Mouse (Mus musculus) forebrain, embryonic 14.5 days (tissue): ENCODE results near the gene Hmgb2. TPM values are rescaled to one million over a fixed set of nuclear protein-coding genes. Genes with fewer than 3 reads are reported as not detected.

ENCODE experiments used
- ATAC-seq: fragments of 200-750 bp; cut with Nextera tagmentation; 2 replicates; pipeline ENCODE4 v1.8.0; 2017; ENCODE audit warnings: mild to moderate bottlenecking, moderate library complexity
- DNase-seq: peaks from one replicate; pipeline ENCODE4 v3.0.0-alpha.2; 2015; ENCODE audit warnings: low spot score
- H3K27ac ChIP-seq: fragments of 300-500 bp; sonication (generic); 2 replicates; pipeline ENCODE4 v1.5.1; 2014; ENCODE audit warnings: low read depth, mild to moderate bottlenecking, control low read depth, low read length, moderate library complexity
- H3K27me3 ChIP-seq: fragments of 300-500 bp; sonication (generic); replicated peaks from 2 replicates; pipeline ENCODE4 v1.6.1; 2014; ENCODE audit warnings: low read length, control low read depth, mixed read lengths; ENCODE audit not compliant: control insufficient read depth, insufficient read depth
- H3K36me3 ChIP-seq: fragments of 300-500 bp; sonication (generic); 2 replicates; pipeline ENCODE4 v1.6.1; 2014; ENCODE audit warnings: low read length, control low read depth; ENCODE audit not compliant: control insufficient read depth, insufficient read depth
- H3K4me1 ChIP-seq: fragments of 300-500 bp; sonication (generic); 2 replicates; pipeline ENCODE4 v1.6.1; 2014; ENCODE audit warnings: antibody characterized with exemption, low read length, control low read depth; ENCODE audit not compliant: control insufficient read depth, insufficient read depth
- H3K4me2 ChIP-seq: fragments of 300-500 bp; sonication (generic); 2 replicates; pipeline ENCODE4 v1.6.1; 2014; ENCODE audit warnings: mild to moderate bottlenecking, control low read depth, low read length
- H3K4me3 ChIP-seq: fragments of 300-500 bp; sonication (generic); 2 replicates; pipeline ENCODE4 v1.5.1; 2014; ENCODE audit warnings: low read depth, low read length, control low read depth
- H3K9ac ChIP-seq: fragments of 300-500 bp; sonication (generic); 2 replicates; pipeline ENCODE4 v1.6.1; 2014; ENCODE audit warnings: mild to moderate bottlenecking, low read length, control low read depth, moderate library complexity
- H3K9me3 ChIP-seq: fragments of 300-500 bp; sonication (generic); replicated peaks from 2 replicates; pipeline ENCODE4 v1.6.1; 2016; ENCODE audit warnings: low read length, control low read depth, mixed read lengths; ENCODE audit not compliant: control insufficient read depth
- WGBS: fragments of 180-500 bp; shearing (Covaris S2); extraction: QIAGEN DNeasy Blood & Tissue Kit; methylation state at CpG from one replicate; pipeline ENCODE4 v1.1.7; 2014; 5-methylcytosine and 5-hydroxymethylcytosine counted together
- polyA plus RNA-seq: library from polyadenylated mRNA; unstranded; fragments of >200 nt; fragmentation: Nextera tagmentation; extraction: Ambion mirVana; gene quantifications from 2 replicates; pipeline ENCODE4 v1.2.1, GENCODE M21; 2014

Hmgb2 gene
- polyA plus RNA-seq, 1 experiment from 2014 or later: 201 TPM

DNA sequence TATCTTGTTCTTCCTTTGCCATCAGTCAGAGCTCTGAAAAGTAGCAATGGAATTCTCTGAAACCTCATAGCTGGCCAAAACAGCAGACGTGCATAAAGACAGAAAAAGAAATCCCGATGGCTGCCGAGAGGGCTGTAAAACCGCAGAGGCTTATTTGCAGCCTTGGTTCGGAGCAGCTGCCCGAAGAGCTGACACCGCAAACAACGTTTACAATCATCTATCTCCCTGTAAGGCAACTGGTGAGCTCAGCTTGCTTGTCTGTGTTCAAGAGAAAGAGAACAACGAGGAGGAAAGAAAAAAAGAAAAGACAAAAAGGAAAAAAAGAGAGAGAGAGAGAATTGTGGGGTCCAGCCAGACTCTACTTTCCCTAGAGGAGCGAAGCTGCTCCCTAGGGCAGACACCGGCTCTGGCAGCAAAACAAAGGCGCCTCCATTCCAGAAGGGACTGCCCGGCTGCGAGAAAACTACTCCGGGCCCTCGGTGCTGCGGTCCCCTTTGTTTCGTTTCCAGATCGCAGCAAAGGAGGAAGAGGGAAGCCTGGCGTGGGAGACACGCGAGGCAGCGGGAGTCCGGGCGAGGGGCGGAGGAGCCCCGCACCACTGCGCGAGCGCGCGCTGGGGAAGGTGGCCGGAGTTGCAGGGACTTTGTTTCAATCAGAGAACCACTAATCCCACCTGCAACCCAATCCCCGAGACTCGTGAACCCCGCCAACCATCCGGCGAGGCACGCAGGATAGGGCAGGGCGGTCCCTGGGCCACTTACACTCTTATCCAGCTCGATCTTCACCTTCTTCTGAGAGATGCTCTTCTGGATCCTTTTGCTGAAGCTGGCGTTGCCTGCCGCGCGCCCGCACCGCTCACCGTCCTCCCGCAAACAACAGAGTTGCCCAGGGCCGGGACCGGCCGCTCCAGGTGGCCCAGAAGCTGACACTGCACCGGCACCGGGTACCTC, 24.9 kb upstream of the Hmgb2 start:
- ATAC-seq (peak; percentile 58), DNase-seq (peak; percentile 73)
- Histone ChIP-seq H3K4me1 (peaks cover 8% of the 10 kb centered on the region), H3K36me3 (peaks cover 14% of the 10 kb centered on the region), H3K27ac (peak overlapping the region; percentile 99), H3K4me2 (peak overlapping the region; percentile 67), H3K9ac (peak overlapping the region; percentile 98), H3K27me3 (no peaks in the 10 kb centered on the region), H3K4me3 (peak overlapping the region; percentile 92), H3K9me3 (no peaks in the 10 kb centered on the region)
- under 1% methylated on average over 54 of the region's 54 CpGs for WGBS

DNA sequence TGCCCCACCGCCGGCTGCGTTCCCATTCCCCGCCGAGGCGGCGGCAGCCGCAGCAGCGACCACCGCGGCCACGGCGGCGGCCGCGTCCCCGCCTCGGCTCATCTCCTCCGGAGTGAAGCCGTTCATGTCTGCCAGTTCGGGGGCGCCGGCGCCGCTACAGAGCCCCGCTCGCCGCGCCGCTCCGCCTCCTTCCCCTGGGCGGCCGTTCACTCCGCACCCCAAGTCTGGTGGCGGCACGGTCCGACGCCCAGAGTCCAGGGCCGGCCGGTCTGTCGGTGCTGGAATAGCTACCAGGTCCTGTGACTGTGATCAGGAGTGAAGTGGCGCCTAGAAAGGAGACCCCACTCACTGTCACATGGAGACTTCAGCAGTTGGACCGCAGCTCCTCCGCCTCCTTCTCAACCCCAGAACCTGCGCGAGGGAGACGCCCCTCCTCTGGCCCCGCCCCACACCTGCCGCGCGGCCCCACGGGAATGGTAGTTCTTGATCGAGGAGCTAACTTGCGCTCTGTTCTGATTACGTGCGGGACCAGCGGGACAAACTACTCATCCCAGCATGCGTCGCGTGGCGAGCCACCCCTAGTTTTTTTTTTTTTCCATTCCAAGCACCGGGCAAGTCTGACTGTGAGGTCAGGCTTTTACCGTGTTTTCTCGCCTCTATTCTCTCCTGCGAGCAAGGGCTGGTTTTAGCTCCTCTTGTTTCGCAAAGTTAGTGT, 24.1 kb upstream of the Hmgb2 start, which contains the start of gene Sap30:
Sap30 (minus strand) TSS at position 420 of the 715 bp plus-strand sequence.
- H3K36me3 ChIP-seq: peaks cover 8% of the 10 kb centered on the region
- peak; percentile 97 for ATAC-seq

DNA sequence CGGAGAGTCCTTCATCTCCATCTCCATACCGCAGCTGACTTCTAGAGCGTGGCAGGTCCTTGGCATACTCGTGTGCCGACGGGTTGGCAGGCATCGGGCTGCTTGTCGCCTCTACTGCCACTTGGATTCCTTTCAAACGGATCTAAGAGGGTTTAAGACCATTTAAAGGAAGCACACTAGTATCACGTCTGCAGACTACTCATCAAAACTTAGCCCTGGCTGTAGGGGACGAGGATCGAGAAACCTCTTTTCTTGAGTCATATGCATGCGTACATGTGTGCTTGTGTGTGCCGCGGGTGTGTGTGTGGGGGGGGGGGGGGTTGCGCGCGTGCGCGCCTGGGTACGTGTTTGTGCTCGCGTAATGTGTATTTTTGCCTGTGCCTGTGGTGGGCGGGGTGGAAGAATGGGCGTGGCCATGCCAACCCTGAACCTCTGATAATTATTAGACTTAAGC, 23.4 kb upstream of the Hmgb2 start:
- Histone ChIP-seq H3K36me3 (peaks cover 4% of the 10 kb centered on the region), H3K9ac (peak overlapping the region; percentile 70), H3K9me3 (no peaks in the 10 kb centered on the region), H3K4me3 (peak overlapping the region; percentile 92), H3K4me2 (peak overlapping the region; percentile 72), H3K4me1 (peaks cover 8% of the 10 kb centered on the region), H3K27ac (peak overlapping the region; percentile 99), H3K27me3 (no peaks in the 10 kb centered on the region)
- ATAC-seq (peak; percentile 58), DNase-seq (peak; percentile 78)
- under 1% methylated on average over 25 of the region's 25 CpGs for whole genome bisulfite sequencing

More for the DNA sequence above, 24.1 kb upstream of the Hmgb2 start, which contains the start of gene Sap30:
- Histone ChIP-seq H3K9ac (peak within 1 kb of the TSS; percentile 98), H3K4me2 (peak within 1 kb of the TSS; percentile 72), H3K9me3 (no peaks in the 10 kb centered on the region), H3K27me3 (no peaks in the 10 kb centered on the region), H3K4me1 (peaks cover 8% of the 10 kb centered on the region), H3K27ac (peak within 1 kb of the TSS; percentile 99), H3K4me3 (peak within 1 kb of the TSS; percentile 92)
- WGBS: under 1% methylated on average over 61 of the region's 66 CpGs
- DNase-seq: peak; percentile 98

DNA sequence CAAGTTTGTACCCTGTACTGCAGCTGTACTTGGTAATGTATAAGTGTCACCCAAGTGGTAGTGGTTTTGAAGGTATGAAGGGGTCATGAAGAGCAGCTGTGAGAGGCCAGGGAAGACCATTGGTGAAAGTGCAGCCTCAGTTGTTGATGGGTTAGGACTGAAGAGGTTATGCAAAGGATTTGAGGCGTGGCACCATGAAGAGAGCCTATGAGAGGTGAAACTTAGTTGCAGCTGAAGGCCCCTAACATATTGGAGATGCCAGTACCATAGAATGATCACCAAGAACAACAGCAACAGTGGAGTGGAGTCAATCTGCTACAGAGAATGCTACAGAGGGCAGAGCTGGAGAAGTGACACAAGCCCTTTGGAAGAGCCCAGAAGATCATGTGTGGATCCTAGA, 22.3 kb upstream of the Hmgb2 start:
- ATAC-seq (no peak), DNase-seq (no peak)
- Histone ChIP-seq H3K9ac (no peak overlapping the region), H3K4me3 (no peak overlapping the region), H3K4me1 (peaks cover 8% of the 10 kb centered on the region), H3K36me3 (no peaks in the 10 kb centered on the region), H3K9me3 (no peaks in the 10 kb centered on the region), H3K4me2 (no peak overlapping the region), H3K27me3 (no peaks in the 10 kb centered on the region), H3K27ac (no peak overlapping the region)
- 94% methylated on average over 1 of the region's 1 CpGs for WGBS

DNA sequence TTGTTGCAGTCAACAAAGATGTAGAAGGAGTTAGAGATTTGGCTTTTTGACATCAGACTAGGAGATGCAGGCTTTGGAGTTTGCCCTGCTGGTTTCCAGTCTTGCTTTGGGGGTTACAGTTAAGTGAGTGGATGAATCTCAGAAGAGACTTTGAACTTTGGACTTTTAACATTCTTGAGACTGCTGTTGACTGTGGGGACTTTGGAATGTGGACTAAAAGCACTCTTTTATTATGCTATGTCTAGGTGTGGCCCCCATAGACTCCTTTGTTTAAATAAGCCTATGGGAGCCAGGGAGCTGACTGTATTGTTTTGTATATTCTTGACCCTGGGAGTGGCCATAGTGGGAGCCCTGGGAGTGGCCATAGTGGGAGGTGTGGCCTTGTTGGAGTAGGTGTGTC, 21.8 kb upstream of the Hmgb2 start:
- no peak for ATAC-seq
- H3K27me3 ChIP-seq: no peaks in the 10 kb centered on the region
- no peak for DNase-seq
- no peak overlapping the region for H3K4me3 ChIP-seq
- H3K27ac ChIP-seq: no peak overlapping the region
- no peak overlapping the region for H3K9ac ChIP-seq
- peaks cover 8% of the 10 kb centered on the region for H3K4me1 ChIP-seq
- no peaks in the 10 kb centered on the region for H3K9me3 ChIP-seq
- H3K36me3 ChIP-seq: no peaks in the 10 kb centered on the region
- no peak overlapping the region for H3K4me2 ChIP-seq

DNA sequence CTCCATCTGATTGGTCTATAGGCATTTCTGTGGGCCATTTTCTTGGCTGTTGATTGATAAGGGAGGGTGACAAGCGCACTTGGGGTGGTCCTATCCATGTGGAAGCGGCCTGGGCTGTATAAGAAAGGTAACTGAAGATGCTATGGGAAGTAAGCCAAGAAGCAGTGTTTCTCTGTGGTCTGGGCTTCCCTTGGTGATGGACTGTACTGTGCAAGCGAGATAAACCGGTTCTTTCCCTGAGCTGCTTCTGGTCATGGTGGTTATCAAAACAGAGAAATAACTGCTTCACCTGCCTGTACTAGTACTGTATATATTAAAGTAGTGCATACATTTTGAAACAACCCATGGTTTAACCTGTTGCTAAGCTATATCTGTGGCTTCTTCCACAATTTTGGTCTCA, 19.8 kb upstream of the Hmgb2 start:
- Histone ChIP-seq H3K4me2 (no peak overlapping the region), H3K36me3 (no peaks in the 10 kb centered on the region), H3K4me3 (no peak overlapping the region), H3K9ac (no peak overlapping the region), H3K27me3 (no peaks in the 10 kb centered on the region), H3K9me3 (no peaks in the 10 kb centered on the region), H3K27ac (no peak overlapping the region), H3K4me1 (no peaks in the 10 kb centered on the region)
- DNase-seq (no peak), ATAC-seq (no peak)
- 95% methylated on average over 4 of the region's 4 CpGs for WGBS

DNA sequence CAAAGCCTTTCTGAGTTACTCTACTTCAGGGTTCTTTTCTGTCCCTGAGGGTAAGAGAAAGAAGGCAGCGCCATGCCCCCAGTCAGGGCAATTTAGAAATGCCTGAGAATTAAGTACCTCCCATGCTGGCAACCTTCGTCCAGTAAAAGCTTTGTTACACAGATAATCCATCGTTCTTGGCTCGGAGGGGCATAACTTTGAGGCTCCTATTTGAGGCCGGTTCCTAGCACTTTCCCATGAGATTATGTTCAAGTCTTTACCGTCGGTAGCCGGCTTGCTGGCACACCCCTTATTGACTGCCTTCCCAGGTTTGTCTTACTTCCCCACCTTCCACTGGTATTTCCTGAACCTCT, 13.2 kb upstream of the Hmgb2 start:
- WGBS: 18% methylated on average over 8 of the region's 8 CpGs
- Histone ChIP-seq H3K9ac (no peak overlapping the region; the same call in 1 of the 2 replicates), H3K4me1 (peaks cover 4% of the 10 kb centered on the region; the same call in 1 of the 2 replicates), H3K27ac (0 out of 2 replicates have a peak overlapping the region, but pooled peaks have one; percentile 63), H3K4me2 (peak overlapping the region; percentile 28), H3K36me3 (no peaks in the 10 kb centered on the region), H3K4me3 (peak overlapping the region; percentile 5; the same call in 1 of the 2 replicates), H3K27me3 (no peaks in the 10 kb centered on the region), H3K9me3 (no peaks in the 10 kb centered on the region)
- peak; percentile 72 for DNase-seq
- peak; percentile 65 for ATAC-seq

DNA sequence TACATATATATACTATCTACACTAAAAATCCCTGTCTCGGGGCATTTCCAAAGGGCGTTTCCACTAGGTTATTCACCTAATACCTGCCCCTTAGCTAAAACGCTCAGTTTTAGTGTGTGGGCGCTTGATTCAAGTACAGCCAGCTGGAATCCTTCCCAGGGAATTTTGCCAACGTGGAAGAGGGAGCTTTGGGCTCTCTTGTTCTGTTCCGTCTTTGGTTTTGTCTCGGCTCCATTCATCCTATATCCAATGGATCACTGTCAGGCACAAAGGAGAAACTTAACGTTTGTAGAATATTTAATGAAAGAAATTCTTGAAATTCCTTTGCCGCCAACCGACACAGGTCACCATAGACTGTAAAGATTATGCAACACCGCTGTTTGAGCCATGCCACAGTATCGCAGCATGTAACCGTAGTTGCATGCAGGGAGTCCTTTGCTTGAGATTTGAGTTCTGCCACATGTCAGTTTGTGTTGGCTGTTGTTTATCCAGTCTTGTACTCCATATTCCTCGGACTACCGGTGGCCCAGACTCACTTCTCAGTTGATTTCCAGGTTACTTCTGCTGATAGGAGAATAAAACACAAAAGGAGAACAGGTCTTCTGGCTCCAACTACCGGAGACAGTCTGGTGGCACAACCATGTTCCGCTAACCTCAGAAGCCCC, 12.7 kb upstream of the Hmgb2 start:
- WGBS: 18% methylated on average over 17 of the region's 17 CpGs
- peak overlapping the region; percentile 17; the same call in 1 of the 2 replicates for H3K9ac ChIP-seq
- DNase-seq (peak; percentile 89), ATAC-seq (peak; percentile 87)
- peak overlapping the region; percentile 28 for H3K4me2 ChIP-seq
- H3K27ac ChIP-seq: peak overlapping the region; percentile 63; the same call in 1 of the 2 replicates
- H3K36me3 ChIP-seq: no peaks in the 10 kb centered on the region
- H3K9me3 ChIP-seq: no peaks in the 10 kb centered on the region
- H3K4me3 ChIP-seq: peak overlapping the region; percentile 5; the same call in 1 of the 2 replicates
- H3K27me3 ChIP-seq: no peaks in the 10 kb centered on the region
- H3K4me1 ChIP-seq: peaks cover 4% of the 10 kb centered on the region; the same call in 1 of the 2 replicates
